Mouse (Mus musculus) layer of hippocampus, adult 8-10 months (tissue): Measurements from ENCODE around the gene Trappc6b. TPM values are rescaled to one million over a fixed set of nuclear protein-coding genes. Genes with fewer than 3 reads are reported as not detected.

Experiments used
- DNase-seq, 2 experiments: peaks; one replicate each; pipeline ENCODE4 v3.0.0; 2022; ENCODE audit warnings: low spot score in 2 of 2
- total RNA-seq, 4 experiments: library from RNA; stranded (reverse); gene quantifications; 2 replicates each; pipeline ENCODE4 v1.2.4; 2022

Trappc6b gene
- total RNA-seq, 4 experiments from 2014 or later: 101 to 109 (median 106) TPM

GRCm38 (mm10) chr12:59055196-59055850, 5.9 kb downstream of the Trappc6b start:
- DNase-seq: no peak

GRCm38 (mm10) chr12:59053976-59054375, 7.3 kb downstream of the Trappc6b start:
- DNase-seq: no peak

GRCm38 (mm10) chr12:59053166-59053565, 8.1 kb downstream of the Trappc6b start:
- no peak for DNase-seq

GRCm38 (mm10) chr12:59052470-59052869, 8.8 kb downstream of the Trappc6b start:
- DNase-seq: no peak

GRCm38 (mm10) chr12:59040851-59041250, 20.4 kb downstream of the Trappc6b start:
- DNase-seq: no peak

GRCm38 (mm10) chr12:59039971-59040844, 21.1 kb downstream of the Trappc6b start:
- DNase-seq: no peak

GRCm38 (mm10) chr12:59039162-59039970, 21.9 kb downstream of the Trappc6b start:
- no peak for DNase-seq

- DNase-seq: no peak
Measured at GRCm38 (mm10) chr12:59032101-59032500, 29.2 kb downstream of the Trappc6b start.

- no peak for DNase-seq
Measured at GRCm38 (mm10) chr12:59021306-59021705, 40.0 kb downstream of the Trappc6b start.

- DNase-seq: no peak
Measured at GRCm38 (mm10) chr12:59019891-59020290, 41.4 kb downstream of the Trappc6b start.

- DNase-seq: no peak
Measured at GRCm38 (mm10) chr12:59017970-59018369, 43.3 kb downstream of the Trappc6b start.

GRCm38 (mm10) chr12:59013234-59013633, 48.0 kb downstream of the Trappc6b start, which contains the start of gene Gemin2:
Gene Gemin2, plus strand, starts transcription at chr12:59013393.
- DNase-seq: peak; percentile 87 to 89

- DNase-seq: no peak
Measured at GRCm38 (mm10) chr12:59012710-59013091, 48.6 kb downstream of the Trappc6b start.

GRCm38 (mm10) chr12:59011844-59012709, 49.2 kb downstream of the Trappc6b start, which contains the start of gene Sec23a:
Gene Sec23a, minus strand, starts transcription at chr12:59012017.
- DNase-seq: peak; percentile 98

- no peak for DNase-seq
Measured at GRCm38 (mm10) chr12:59011275-59011843, 49.9 kb downstream of the Trappc6b start.

- no peak for DNase-seq
Measured at GRCm38 (mm10) chr12:59010482-59010881, 50.8 kb downstream of the Trappc6b start.
